In genomic region chr6:9633931-9634330, GRCm38 (mm10) we compare ENCODE assay signal across 12 mouse cellular contexts.
"Had no signal": no experiment of that assay in that cellular context is flagged by ENCODE, and none has a peak within 500 bp of the region (broad histone marks: within the 10 kb centered on the region; RNA-seq: fewer than 3 reads in every experiment).

No protein-coding gene starts in this region.

- DNase-seq: left cerebral cortex, postnatal 4 days; liver; liver, embryonic 13.5 days; liver, postnatal 0 days; lung, adult 18-20 months; lung, adult 2 months; lung, embryonic 14.5 days; lung, postnatal 10 days; lung, postnatal 14 days; lung, postnatal 36 days; lung, postnatal 4 days; midbrain, embryonic 14.5 days had no signal
